Mouse (Mus musculus) midbrain, embryonic 13.5 days (tissue): ENCODE measurements around the gene Il1rap. TPM values are rescaled to one million over a fixed set of nuclear protein-coding genes. Genes with fewer than 3 reads are reported as not detected.
A peak's percentile ranks its signal among the peaks of the same experiment; 100 is the strongest.

ENCODE experiments used
- ATAC-seq: fragments of 200-750 bp; cut with Nextera tagmentation; 2 replicates; pipeline ENCODE4 v1.8.0; 2017; ENCODE audit warnings: mild to moderate bottlenecking, moderate TSS enrichment, moderate library complexity
- H3K27ac ChIP-seq: fragments of 300-500 bp; sonication (generic); 2 replicates; pipeline ENCODE4 v1.5.1; 2015; ENCODE audit warnings: inconsistent platforms, mild to moderate bottlenecking, moderate library complexity
- H3K27me3 ChIP-seq: fragments of 300-500 bp; sonication (generic); 2 replicates; pipeline ENCODE4 v1.6.1; 2015; ENCODE audit warnings: mild to moderate bottlenecking, inconsistent platforms
- H3K36me3 ChIP-seq: fragments of 300-500 bp; sonication (generic); 2 replicates; pipeline ENCODE4 v1.6.1; 2015; ENCODE audit warnings: mild to moderate bottlenecking, inconsistent platforms
- H3K4me1 ChIP-seq: fragments of 300-500 bp; sonication (generic); replicated peaks from 2 replicates; pipeline ENCODE4 v1.6.1; 2015; ENCODE audit warnings: inconsistent platforms
- H3K4me2 ChIP-seq: fragments of 300-500 bp; sonication (generic); replicated peaks from 2 replicates; pipeline ENCODE4 v1.6.1; 2015; ENCODE audit warnings: moderate library complexity, mild to moderate bottlenecking, inconsistent platforms
- H3K4me3 ChIP-seq: fragments of 300-500 bp; sonication (generic); replicated peaks from 2 replicates; pipeline ENCODE4 v1.5.1; 2015; ENCODE audit warnings: mild to moderate bottlenecking, inconsistent platforms
- H3K9ac ChIP-seq: fragments of 300-500 bp; sonication (generic); replicated peaks from 2 replicates; pipeline ENCODE4 v1.6.1; 2015; ENCODE audit warnings: mild to moderate bottlenecking, inconsistent platforms
- H3K9me3 ChIP-seq: fragments of 300-500 bp; sonication (generic); 2 replicates; pipeline ENCODE4 v1.6.1; 2016; ENCODE audit warnings: mild to moderate bottlenecking, inconsistent platforms
- WGBS: fragments of 180-500 bp; shearing (Covaris S2); methylation state at CpG from one replicate; pipeline ENCODE4 v1.1.7; 2015; 5-methylcytosine and 5-hydroxymethylcytosine counted together
- polyA plus RNA-seq: library from polyadenylated mRNA; unstranded; fragments of >200 nt; fragmentation: Nextera tagmentation; extraction: Ambion mirVana; gene quantifications from 2 replicates; pipeline ENCODE4 v1.2.1, GENCODE M21; 2015

Il1rap gene
- polyA plus RNA-seq, 1 experiment from 2014 or later, result 6.3 TPM

GRCm38 (mm10) chr16:26581913-26582376 is 441 bp downstream of the Il1rap start:
- Histone ChIP-seq H3K27ac (no peak overlapping the region), H3K27me3 (peaks cover 7% of the 10 kb centered on the region; the same call in 1 of the 2 replicates)

GRCm38 (mm10) chr16:26585806-26586205 is 4.3 kb downstream of the Il1rap start:
- Histone ChIP-seq H3K36me3 (no peaks in the 10 kb centered on the region), H3K9me3 (no peaks in the 10 kb centered on the region), H3K27me3 (no peaks in the 10 kb centered on the region; the same call in 1 of the 2 replicates), H3K4me2 (no peak overlapping the region), H3K9ac (no peak overlapping the region), H3K4me1 (0 out of 2 replicates have a peak, but pooled peaks cover 5% of the 10 kb centered on the region), H3K27ac (no peak overlapping the region), H3K4me3 (no peak overlapping the region)
- no peak for ATAC-seq
- 93% methylated on average over 5 of the region's 5 CpGs for WGBS

More at GRCm38 (mm10) chr16:26581913-26582376, 441 bp downstream of the Il1rap start:
- Histone ChIP-seq H3K36me3 (no peaks in the 10 kb centered on the region), H3K9ac (peak overlapping the region; percentile 71), H3K4me1 (0 out of 2 replicates have a peak, but pooled peaks cover 5% of the 10 kb centered on the region), H3K4me3 (peak overlapping the region; percentile 64), H3K9me3 (no peaks in the 10 kb centered on the region), H3K4me2 (peak overlapping the region; percentile 79)
- peak; percentile 72 for ATAC-seq
- 0% methylated on average over 16 of the region's 16 CpGs for WGBS

GRCm38 (mm10) chr16:26590897-26591570 is 9.5 kb downstream of the Il1rap start:
- no peaks in the 10 kb centered on the region for H3K27me3 ChIP-seq
- H3K4me3 ChIP-seq, result no peak overlapping the region
- no peak overlapping the region for H3K4me2 ChIP-seq
- no peak for ATAC-seq
- H3K27ac ChIP-seq, result no peak overlapping the region
- WGBS, result 82% methylated on average over 4 of the region's 4 CpGs
- H3K36me3 ChIP-seq, result no peaks in the 10 kb centered on the region
- no peaks in the 10 kb centered on the region for H3K9me3 ChIP-seq
- no peak overlapping the region for H3K9ac ChIP-seq
- no peaks in the 10 kb centered on the region for H3K4me1 ChIP-seq

- WGBS, result 48% methylated on average over 7 of the region's 7 CpGs
- peak; percentile 68; the same call in 1 of the 2 replicates for ATAC-seq
- H3K4me1 ChIP-seq, result peaks cover 9% of the 10 kb centered on the region
Observed at GRCm38 (mm10) chr16:26596440-26596839, 14.9 kb downstream of the Il1rap start.

GRCm38 (mm10) chr16:26597307-26597706 is 15.8 kb downstream of the Il1rap start:
- Histone ChIP-seq H3K27ac (no peak overlapping the region), H3K9me3 (no peaks in the 10 kb centered on the region), H3K4me2 (no peak overlapping the region), H3K4me3 (no peak overlapping the region), H3K27me3 (no peaks in the 10 kb centered on the region), H3K4me1 (peaks cover 9% of the 10 kb centered on the region), H3K36me3 (no peaks in the 10 kb centered on the region), H3K9ac (no peak overlapping the region)
- no peak for ATAC-seq
- 74% methylated on average over 7 of the region's 7 CpGs for WGBS

More at GRCm38 (mm10) chr16:26596440-26596839, 14.9 kb downstream of the Il1rap start:
- Histone ChIP-seq H3K9me3 (no peaks in the 10 kb centered on the region), H3K27me3 (no peaks in the 10 kb centered on the region), H3K4me2 (no peak overlapping the region), H3K9ac (no peak overlapping the region), H3K36me3 (no peaks in the 10 kb centered on the region), H3K27ac (no peak overlapping the region), H3K4me3 (no peak overlapping the region)

GRCm38 (mm10) chr16:26598591-26598990 is 17.1 kb downstream of the Il1rap start:
- Histone ChIP-seq H3K4me3 (no peak overlapping the region), H3K36me3 (no peaks in the 10 kb centered on the region), H3K9me3 (no peaks in the 10 kb centered on the region), H3K9ac (no peak overlapping the region), H3K4me2 (no peak overlapping the region), H3K4me1 (peaks cover 9% of the 10 kb centered on the region), H3K27me3 (no peaks in the 10 kb centered on the region), H3K27ac (no peak overlapping the region)
- ATAC-seq, result no peak
- WGBS, result 83% methylated on average over 5 of the region's 5 CpGs

GRCm38 (mm10) chr16:26601482-26601881 is 20.0 kb downstream of the Il1rap start:
- WGBS, result 95% methylated on average over 1 of the region's 1 CpGs
- no peak for ATAC-seq
- Histone ChIP-seq H3K4me3 (no peak overlapping the region), H3K4me2 (no peak overlapping the region), H3K36me3 (no peaks in the 10 kb centered on the region), H3K9ac (no peak overlapping the region), H3K27ac (no peak overlapping the region), H3K9me3 (no peaks in the 10 kb centered on the region), H3K27me3 (no peaks in the 10 kb centered on the region), H3K4me1 (peaks cover 6% of the 10 kb centered on the region)

- Histone ChIP-seq H3K36me3 (no peaks in the 10 kb centered on the region), H3K4me2 (no peak overlapping the region), H3K27ac (no peak overlapping the region), H3K9me3 (no peaks in the 10 kb centered on the region), H3K9ac (no peak overlapping the region), H3K4me1 (no peaks in the 10 kb centered on the region), H3K27me3 (no peaks in the 10 kb centered on the region), H3K4me3 (no peak overlapping the region)
- no peak for ATAC-seq
- 87% methylated on average over 3 of the region's 3 CpGs for WGBS
Observed at GRCm38 (mm10) chr16:26604621-26605020, 23.1 kb downstream of the Il1rap start.

- no peaks in the 10 kb centered on the region for H3K36me3 ChIP-seq
- no peaks in the 10 kb centered on the region for H3K9me3 ChIP-seq
- H3K9ac ChIP-seq, result no peak overlapping the region
- H3K4me2 ChIP-seq, result no peak overlapping the region
- WGBS, result 95% methylated on average over 2 of the region's 2 CpGs
- 0 out of 2 replicates have a peak, but pooled peaks cover 4% of the 10 kb centered on the region for H3K4me1 ChIP-seq
- H3K27me3 ChIP-seq, result no peaks in the 10 kb centered on the region
- no peak overlapping the region for H3K27ac ChIP-seq
- no peak for ATAC-seq
- H3K4me3 ChIP-seq, result no peak overlapping the region
Observed at GRCm38 (mm10) chr16:26608003-26608402, 26.5 kb downstream of the Il1rap start.

GRCm38 (mm10) chr16:26610508-26610907 is 29.0 kb downstream of the Il1rap start:
- WGBS, result 46% methylated on average over 1 of the region's 1 CpGs

GRCm38 (mm10) chr16:26612499-26613220 is 31.2 kb downstream of the Il1rap start:
- H3K9ac ChIP-seq, result no peak overlapping the region
- no peaks in the 10 kb centered on the region for H3K27me3 ChIP-seq
- H3K36me3 ChIP-seq, result no peaks in the 10 kb centered on the region
- no peak overlapping the region for H3K4me3 ChIP-seq
- H3K4me2 ChIP-seq, result no peak overlapping the region
- H3K9me3 ChIP-seq, result no peaks in the 10 kb centered on the region
- no peak overlapping the region for H3K27ac ChIP-seq
- 0 out of 2 replicates have a peak, but pooled peaks cover 4% of the 10 kb centered on the region for H3K4me1 ChIP-seq
- ATAC-seq, result no peak
- WGBS, result 90% methylated on average over 10 of the region's 10 CpGs

More at GRCm38 (mm10) chr16:26610508-26610907, 29.0 kb downstream of the Il1rap start:
- no peak overlapping the region for H3K4me3 ChIP-seq
- H3K9me3 ChIP-seq, result no peaks in the 10 kb centered on the region
- 0 out of 2 replicates have a peak, but pooled peaks cover 4% of the 10 kb centered on the region for H3K4me1 ChIP-seq
- no peak overlapping the region for H3K27ac ChIP-seq
- no peak overlapping the region for H3K4me2 ChIP-seq
- no peak overlapping the region for H3K9ac ChIP-seq
- no peaks in the 10 kb centered on the region for H3K36me3 ChIP-seq
- peak; percentile 53; the same call in 1 of the 2 replicates for ATAC-seq
- no peaks in the 10 kb centered on the region for H3K27me3 ChIP-seq

GRCm38 (mm10) chr16:26623141-26623540 is 41.6 kb downstream of the Il1rap start:
- WGBS, result 100% methylated on average over 1 of the region's 1 CpGs

More at GRCm38 (mm10) chr16:26623141-26623540, 41.6 kb downstream of the Il1rap start:
- Histone ChIP-seq H3K4me1 (no peaks in the 10 kb centered on the region), H3K36me3 (no peaks in the 10 kb centered on the region), H3K9ac (no peak overlapping the region), H3K27me3 (no peaks in the 10 kb centered on the region), H3K4me3 (no peak overlapping the region), H3K9me3 (no peaks in the 10 kb centered on the region), H3K4me2 (no peak overlapping the region), H3K27ac (no peak overlapping the region)
- ATAC-seq, result no peak
